Mouse (Mus musculus) spleen, adult 2 months (tissue): ENCODE measurements around the gene Cep70.

Experiments used
- CTCF ChIP-seq: fragments of 200-500 bp; IDR thresholded peaks from 2 replicates; pipeline ENCODE4 v1.5.1; 2011; ENCODE audit warnings: mild to moderate bottlenecking, inconsistent platforms; ENCODE audit not compliant: insufficient read depth, insufficient read length, insufficient replicate concordance; ENCODE audit errors: extremely low read depth
- POLR2A ChIP-seq: fragments of 200-500 bp; IDR thresholded peaks from 2 replicates; pipeline ENCODE4 v1.6.1; 2011; ENCODE audit warnings: low read depth, low read length, inconsistent platforms

DNA sequence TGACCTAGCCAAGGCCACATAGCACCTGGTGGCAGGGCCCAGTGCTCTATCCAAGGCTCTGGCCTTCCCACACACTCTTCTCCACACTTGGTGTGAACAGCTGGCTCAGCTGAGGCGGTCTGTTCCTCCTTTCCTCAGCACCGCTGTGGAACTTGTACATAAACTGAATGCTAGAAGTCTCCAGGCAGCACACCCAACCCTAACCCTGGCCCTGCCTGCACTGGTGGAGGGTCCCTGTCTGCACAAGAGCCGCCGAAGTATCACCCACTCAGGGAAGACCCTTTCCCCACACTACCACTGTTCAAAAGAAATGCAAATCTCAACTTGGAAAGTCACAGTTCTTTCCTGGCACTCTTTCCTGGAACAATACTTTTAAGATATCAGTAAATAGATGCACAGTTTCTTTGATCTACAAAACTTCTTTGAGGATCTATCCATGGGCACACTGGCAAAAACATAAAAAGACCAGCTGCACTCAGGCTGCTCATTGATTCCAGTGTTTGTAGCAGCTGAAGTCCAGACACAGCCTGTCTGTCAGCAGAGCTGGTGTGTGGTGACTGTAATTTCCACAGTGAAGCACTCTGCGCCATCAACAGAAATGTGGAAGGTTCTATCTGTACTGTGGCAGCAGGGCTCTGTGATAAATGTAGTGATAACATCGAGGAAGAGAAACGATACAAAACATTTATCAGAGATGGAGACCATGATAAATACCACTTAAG, 82.2 kb downstream of the Cep70 start:
- no peak for TF ChIP-seq POLR2A
- TF ChIP-seq CTCF, result no peak
